Mouse (Mus musculus): Measurements from ENCODE around the gene Gpr84. TPM values are rescaled to one million over a fixed set of nuclear protein-coding genes. Genes with fewer than 3 reads are reported as not detected.

The Gpr84 gene
- polyA plus RNA-seq, 1 experiment from 2014 or later, result 0.60 TPM

DNA sequence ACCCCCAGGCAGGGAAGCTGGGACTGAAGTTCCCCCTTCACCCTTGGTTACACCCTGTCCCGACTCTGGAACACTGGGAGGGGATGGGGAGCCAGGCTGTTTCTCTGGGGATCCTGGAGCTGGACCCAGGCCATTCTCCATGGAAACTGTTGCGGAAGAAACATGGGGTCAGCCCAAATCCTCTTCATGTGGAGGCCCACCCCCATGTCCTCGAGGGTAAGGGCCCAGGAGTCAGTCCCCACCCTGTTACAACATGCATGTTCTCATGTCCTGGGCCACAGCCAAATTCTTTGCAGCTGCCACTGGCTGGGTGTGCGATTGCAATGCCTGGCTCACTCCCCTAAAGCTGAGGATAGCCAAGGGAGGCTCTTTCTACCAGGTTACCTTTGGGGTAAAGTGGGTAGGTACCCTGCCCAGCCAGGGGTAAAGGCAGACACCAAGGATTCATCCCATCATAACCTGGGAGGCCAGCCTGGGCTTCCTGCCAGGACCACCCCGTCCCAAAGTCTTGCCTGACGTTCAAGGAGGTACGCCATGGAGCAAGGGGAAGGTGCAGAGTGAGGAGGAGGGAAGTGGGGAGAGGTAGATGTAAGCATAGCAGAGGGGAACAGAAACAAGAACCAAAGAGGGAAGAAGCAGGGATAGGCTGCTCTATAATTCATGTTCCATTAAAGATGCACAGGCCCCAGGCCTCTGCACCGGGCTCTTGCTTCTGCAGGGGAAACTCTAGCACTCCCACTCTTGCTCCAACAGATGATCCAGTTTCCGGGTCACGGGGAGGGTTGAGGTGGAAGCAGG, 5.8 kb upstream of the Gpr84 start:
- ATAC-seq (ENCODE audit: low FRiP score), result no peak

DNA sequence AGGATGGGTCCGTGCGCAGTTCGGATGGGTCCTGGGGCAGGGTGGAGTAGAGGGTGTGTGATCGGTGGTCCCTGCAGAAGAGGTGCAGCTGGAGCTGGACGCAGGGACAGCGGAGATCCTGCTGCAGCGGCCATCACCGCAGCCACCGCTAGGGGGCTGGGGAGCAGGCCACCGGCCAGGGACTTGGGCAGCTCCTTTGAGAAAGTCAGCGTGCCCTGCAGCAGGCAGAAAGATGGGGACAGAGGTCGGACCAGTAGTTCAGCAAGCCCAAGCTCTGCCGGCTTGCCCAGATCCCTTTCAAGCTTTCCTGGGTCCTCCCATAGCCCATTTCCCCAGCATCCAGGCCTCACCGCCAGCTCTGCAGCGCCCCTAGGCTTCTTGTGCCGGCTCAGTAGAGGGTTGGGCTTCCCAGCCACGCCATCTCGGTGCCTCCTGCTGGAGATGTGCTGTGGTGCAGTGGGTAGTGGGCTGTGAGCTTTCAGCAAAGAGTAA, 4.6 kb upstream of the Gpr84 start:
- Histone ChIP-seq H3K4me1 (peaks cover 42% of the 10 kb centered on the region), H3K4me3 (replicated peaks) (peak overlapping the region; percentile 15), H3K9ac (replicated peaks) (0 out of 2 replicates have a peak overlapping the region, but pooled peaks have one; percentile 17), H3K27ac (replicated peaks) (0 out of 2 replicates have a peak overlapping the region, but pooled peaks have one; percentile 45), H3K27me3 (replicated peaks) (no peaks in the 10 kb centered on the region), H3K4me2 (peak overlapping the region; percentile 53), H3K9me3 (replicated peaks) (no peaks in the 10 kb centered on the region), H3K36me3 (peaks cover 37% of the 10 kb centered on the region)
- 4% methylated on average over 18 of the region's 18 CpGs for WGBS
- peak; percentile 65 for ATAC-seq (ENCODE audit: low FRiP score)

More for the DNA sequence above, 5.8 kb upstream of the Gpr84 start:
- peaks cover 37% of the 10 kb centered on the region for H3K36me3 ChIP-seq
- no peak overlapping the region for H3K4me3 ChIP-seq (replicated peaks)
- 78% methylated on average over 10 of the region's 10 CpGs for WGBS
- H3K27me3 ChIP-seq (replicated peaks), result no peaks in the 10 kb centered on the region
- H3K9ac ChIP-seq (replicated peaks), result no peak overlapping the region
- H3K4me2 ChIP-seq, result no peak overlapping the region
- H3K9me3 ChIP-seq (replicated peaks), result no peaks in the 10 kb centered on the region
- H3K27ac ChIP-seq (replicated peaks), result peak overlapping the region; percentile 23; the same call in 1 of the 2 replicates
- peaks cover 52% of the 10 kb centered on the region for H3K4me1 ChIP-seq

DNA sequence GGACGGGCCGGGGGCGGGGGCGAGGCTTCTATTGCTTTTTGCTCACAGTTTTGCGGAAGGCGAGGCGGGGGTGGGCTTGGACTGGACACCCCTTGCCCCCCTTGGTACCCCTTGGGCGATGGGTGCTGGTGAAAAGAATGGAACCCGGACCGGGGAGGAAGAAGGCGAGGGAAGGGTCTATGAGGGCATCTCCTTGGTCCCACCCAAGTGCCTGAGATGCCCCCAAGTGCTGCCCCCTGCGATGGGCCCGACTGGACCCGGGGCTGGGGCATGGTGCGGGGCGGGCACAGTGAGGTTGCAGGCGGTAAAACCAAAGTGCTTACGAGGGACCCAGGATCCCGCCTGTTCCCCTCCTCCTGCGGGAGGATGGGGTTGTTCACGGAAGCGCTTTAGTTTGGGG, 3.8 kb upstream of the Gpr84 start:
- H3K4me2 ChIP-seq, result peak overlapping the region; percentile 53
- H3K4me1 ChIP-seq, result peaks cover 39% of the 10 kb centered on the region
- H3K9ac ChIP-seq (replicated peaks), result no peak overlapping the region; the same call in 1 of the 2 replicates
- peak overlapping the region; percentile 41; the same call in 1 of the 2 replicates for H3K27ac ChIP-seq (replicated peaks)
- peaks cover 37% of the 10 kb centered on the region for H3K36me3 ChIP-seq
- no peaks in the 10 kb centered on the region for H3K9me3 ChIP-seq (replicated peaks)
- 0 out of 2 replicates have a peak, but pooled peaks cover 3% of the 10 kb centered on the region for H3K27me3 ChIP-seq (replicated peaks)
- 32% methylated on average over 21 of the region's 22 CpGs for WGBS
- ATAC-seq (ENCODE audit: low FRiP score), result peak; percentile 18; the same call in 1 of the 2 replicates
- H3K4me3 ChIP-seq (replicated peaks), result no peak overlapping the region

DNA sequence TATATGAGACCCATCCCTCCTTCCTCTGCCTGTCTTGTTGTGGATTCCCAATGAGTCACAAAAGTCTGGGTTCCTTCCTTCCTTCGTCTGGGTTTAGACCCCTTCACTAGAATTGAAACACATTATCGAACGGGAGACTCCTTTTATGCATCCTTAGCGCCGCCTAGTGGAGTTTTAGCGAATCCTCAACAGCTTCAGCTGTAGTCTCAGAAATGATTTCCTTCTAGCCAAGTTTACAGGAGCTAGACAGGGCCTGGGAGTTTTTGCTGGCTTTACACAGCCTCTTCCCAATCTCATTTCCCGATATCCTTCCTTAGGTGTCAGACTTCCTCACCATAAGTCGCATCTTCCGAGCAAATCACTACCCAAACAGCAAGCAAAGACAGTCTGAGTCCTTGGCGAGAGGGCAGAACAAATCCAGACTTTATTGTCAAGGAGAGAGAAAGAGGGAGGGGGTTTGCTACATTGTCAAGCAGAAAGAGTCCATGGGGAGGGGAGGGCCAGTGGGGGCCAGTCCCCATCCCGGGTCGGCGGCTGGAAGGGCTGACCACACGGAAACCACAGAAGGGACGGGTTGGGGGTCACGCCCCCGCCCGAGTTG, 3.2 kb upstream of the Gpr84 start:
- H3K4me3 ChIP-seq (replicated peaks), result no peak overlapping the region
- no peaks in the 10 kb centered on the region for H3K9me3 ChIP-seq (replicated peaks)
- WGBS, result 7% methylated on average over 17 of the region's 18 CpGs
- peak overlapping the region; percentile 41 for H3K27ac ChIP-seq (replicated peaks)
- H3K27me3 ChIP-seq (replicated peaks), result 0 out of 2 replicates have a peak, but pooled peaks cover 3% of the 10 kb centered on the region
- H3K9ac ChIP-seq (replicated peaks), result no peak overlapping the region; the same call in 1 of the 2 replicates
- H3K36me3 ChIP-seq, result peaks cover 33% of the 10 kb centered on the region
- H3K4me1 ChIP-seq, result peaks cover 41% of the 10 kb centered on the region
- no peak; the same call in 1 of the 2 replicates for ATAC-seq (ENCODE audit: low FRiP score)
- H3K4me2 ChIP-seq, result peak overlapping the region; percentile 53

DNA sequence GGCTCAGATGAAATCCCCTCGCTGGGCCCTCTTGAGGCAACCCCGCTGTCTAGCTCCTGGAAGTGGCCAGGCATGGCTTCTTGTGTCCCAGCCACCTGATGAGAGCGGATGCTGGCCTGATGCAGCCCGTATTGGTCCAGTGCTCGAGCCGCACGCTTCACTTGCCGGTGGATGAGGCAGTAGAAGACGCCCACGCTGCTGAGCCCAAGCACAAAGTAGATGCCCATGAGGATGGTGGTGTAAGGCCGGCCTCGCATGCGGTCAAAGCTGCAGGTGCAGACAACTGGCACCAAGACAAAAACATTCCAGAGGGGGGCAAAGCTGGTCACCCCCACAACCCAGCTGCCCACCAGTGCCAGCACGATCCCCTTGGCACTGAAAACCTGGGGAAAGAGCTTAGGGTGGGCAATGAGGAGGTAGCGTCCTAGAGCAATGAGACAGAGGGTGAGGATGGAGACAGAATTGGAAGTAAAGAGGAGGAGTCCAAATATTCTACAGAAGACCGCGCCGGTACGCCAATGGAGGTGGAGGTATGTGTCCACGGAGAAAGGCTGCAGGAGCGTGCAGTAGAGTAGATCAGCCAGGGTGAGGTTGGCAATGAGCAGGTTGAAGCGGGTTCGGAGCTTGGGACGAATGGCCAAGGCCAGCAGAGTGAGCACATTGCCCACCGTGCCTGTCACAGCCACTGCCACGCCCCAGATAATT, 1.4 kb downstream of the Gpr84 start:
- Histone ChIP-seq H3K27me3 (replicated peaks) (0 out of 2 replicates have a peak, but pooled peaks cover 3% of the 10 kb centered on the region), H3K27ac (replicated peaks) (no peak overlapping the region), H3K9ac (replicated peaks) (no peak overlapping the region), H3K9me3 (replicated peaks) (no peaks in the 10 kb centered on the region), H3K36me3 (no peaks in the 10 kb centered on the region), H3K4me1 (peaks cover 49% of the 10 kb centered on the region), H3K4me2 (peak overlapping the region; percentile 25), H3K4me3 (replicated peaks) (no peak overlapping the region)
- 64% methylated on average over 26 of the region's 26 CpGs for WGBS
- no peak for ATAC-seq (ENCODE audit: low FRiP score)

DNA sequence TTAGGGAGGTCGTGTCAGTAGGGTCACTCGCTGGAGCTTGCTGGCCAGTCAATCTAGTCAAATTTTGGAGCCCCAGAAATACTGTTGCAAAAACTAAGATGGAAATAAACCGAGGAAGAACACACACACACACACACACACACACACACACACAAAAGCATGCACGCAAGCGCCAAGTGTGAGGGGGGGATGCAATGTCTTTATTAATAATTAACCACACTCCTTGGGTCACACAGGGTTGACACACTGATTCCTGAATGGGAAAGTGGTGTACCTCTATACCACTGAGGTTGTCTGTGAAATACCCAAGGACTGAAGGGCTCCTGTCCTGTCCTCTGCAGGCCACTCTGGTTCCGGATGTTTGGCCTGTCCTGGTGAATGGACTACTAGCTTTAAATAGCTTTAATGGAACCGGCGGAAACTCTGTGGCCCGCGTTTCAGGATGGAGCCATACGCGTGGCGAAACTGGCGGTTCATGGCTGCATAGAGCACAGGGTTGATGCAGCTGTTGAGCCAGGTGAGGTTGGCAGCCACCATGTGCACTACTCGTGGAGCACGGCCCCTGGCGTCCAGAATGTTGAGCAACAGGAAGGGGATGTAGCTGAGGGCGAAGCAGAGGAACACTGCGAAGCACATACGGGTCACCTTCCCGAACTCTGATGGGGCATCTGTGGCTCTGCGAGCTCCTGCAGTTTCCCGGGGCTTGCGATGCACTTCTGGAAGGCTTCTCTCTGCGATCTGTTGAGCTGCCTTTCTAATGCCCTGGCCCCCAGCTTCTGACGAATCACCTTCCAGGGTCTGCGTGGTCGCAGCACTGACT, 2.1 kb downstream of the Gpr84 start:
- Histone ChIP-seq H3K4me2 (peak overlapping the region; percentile 25), H3K36me3 (no peaks in the 10 kb centered on the region), H3K9me3 (replicated peaks) (no peaks in the 10 kb centered on the region), H3K27ac (replicated peaks) (no peak overlapping the region), H3K9ac (replicated peaks) (no peak overlapping the region), H3K4me3 (replicated peaks) (no peak overlapping the region), H3K27me3 (replicated peaks) (0 out of 2 replicates have a peak, but pooled peaks cover 3% of the 10 kb centered on the region), H3K4me1 (peaks cover 50% of the 10 kb centered on the region)
- ATAC-seq (ENCODE audit: low FRiP score), result no peak
- 53% methylated on average over 28 of the region's 28 CpGs for WGBS

DNA sequence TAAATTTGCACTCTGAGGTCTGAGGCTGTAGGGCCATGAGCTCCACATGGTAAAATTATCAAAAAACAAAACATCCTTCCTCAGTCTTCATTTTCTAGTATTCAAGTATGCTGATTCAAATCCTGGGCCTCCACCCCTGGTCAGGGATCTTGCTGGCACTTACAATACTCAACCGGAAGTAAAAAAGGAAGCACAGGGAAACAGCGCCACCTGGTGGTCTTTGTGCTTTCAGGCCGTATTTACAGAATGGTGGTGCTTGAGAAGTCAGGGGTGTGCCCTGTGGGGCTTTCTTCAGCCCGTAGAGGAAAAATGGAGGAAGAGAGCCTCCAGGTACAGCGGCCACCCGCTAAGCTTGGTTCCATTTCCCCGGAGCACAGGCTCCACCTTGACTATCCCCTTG, 3.3 kb downstream of the Gpr84 start:
- H3K4me3 ChIP-seq (replicated peaks), result no peak overlapping the region
- under 1% methylated on average over 7 of the region's 7 CpGs for WGBS
- ATAC-seq (ENCODE audit: low FRiP score), result no peak
- 0 out of 2 replicates have a peak, but pooled peaks cover 3% of the 10 kb centered on the region for H3K27me3 ChIP-seq (replicated peaks)
- peaks cover 56% of the 10 kb centered on the region for H3K4me1 ChIP-seq
- H3K9me3 ChIP-seq (replicated peaks), result no peaks in the 10 kb centered on the region
- peak overlapping the region; percentile 36 for H3K4me2 ChIP-seq
- peak overlapping the region; percentile 99 for H3K27ac ChIP-seq (replicated peaks)
- no peak overlapping the region for H3K9ac ChIP-seq (replicated peaks)
- H3K36me3 ChIP-seq, result no peaks in the 10 kb centered on the region

DNA sequence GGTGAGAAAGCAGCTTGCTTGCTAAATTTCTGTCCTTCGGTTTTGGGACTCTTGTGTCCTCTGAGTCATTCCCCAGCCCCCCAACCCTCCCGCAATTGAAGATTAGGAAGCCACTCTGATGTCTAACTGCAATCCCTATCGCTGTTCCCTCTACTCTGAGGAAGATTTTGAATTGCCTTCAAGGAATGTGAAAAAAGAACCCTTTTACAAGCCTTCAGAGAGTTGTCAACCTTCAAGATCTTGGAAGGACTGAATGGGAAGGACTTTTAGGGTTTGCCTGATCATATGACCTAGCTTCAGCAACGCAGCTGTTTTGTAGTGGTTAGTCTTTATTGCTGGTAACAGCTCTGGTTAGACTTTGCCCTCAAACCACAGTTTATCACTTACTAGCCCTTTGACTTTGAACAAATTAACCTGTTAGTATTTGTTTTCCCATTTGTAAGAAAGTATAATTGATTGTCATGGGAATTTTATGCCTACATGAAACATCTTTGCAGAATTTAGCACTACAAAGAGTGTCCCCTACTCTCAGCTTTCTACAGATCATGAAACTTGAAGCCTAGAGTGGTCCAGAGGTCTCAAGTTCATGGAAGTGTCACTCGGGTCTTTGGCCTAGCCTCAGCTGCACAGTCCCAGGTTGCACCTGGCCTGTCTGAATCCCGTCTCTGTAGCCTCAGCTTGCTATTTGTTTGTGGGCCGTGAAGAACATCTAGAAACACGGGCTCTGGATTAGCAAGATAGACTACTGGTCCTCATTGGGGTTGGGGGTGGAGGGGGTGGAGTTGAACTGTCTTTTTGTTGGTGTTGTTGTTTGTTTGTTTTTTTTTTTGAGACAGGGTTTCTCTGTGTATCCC, 4.4 kb downstream of the Gpr84 start:
- Histone ChIP-seq H3K27ac (replicated peaks) (peak overlapping the region; percentile 99), H3K36me3 (no peaks in the 10 kb centered on the region), H3K4me1 (peaks cover 67% of the 10 kb centered on the region), H3K27me3 (replicated peaks) (0 out of 2 replicates have a peak, but pooled peaks cover 3% of the 10 kb centered on the region), H3K9me3 (replicated peaks) (no peaks in the 10 kb centered on the region), H3K9ac (replicated peaks) (peak overlapping the region; percentile 62), H3K4me3 (replicated peaks) (peak overlapping the region; percentile 36), H3K4me2 (peak overlapping the region; percentile 75)
- ATAC-seq (ENCODE audit: low FRiP score), result no peak
- WGBS, result 10% methylated on average over 8 of the region's 8 CpGs

DNA sequence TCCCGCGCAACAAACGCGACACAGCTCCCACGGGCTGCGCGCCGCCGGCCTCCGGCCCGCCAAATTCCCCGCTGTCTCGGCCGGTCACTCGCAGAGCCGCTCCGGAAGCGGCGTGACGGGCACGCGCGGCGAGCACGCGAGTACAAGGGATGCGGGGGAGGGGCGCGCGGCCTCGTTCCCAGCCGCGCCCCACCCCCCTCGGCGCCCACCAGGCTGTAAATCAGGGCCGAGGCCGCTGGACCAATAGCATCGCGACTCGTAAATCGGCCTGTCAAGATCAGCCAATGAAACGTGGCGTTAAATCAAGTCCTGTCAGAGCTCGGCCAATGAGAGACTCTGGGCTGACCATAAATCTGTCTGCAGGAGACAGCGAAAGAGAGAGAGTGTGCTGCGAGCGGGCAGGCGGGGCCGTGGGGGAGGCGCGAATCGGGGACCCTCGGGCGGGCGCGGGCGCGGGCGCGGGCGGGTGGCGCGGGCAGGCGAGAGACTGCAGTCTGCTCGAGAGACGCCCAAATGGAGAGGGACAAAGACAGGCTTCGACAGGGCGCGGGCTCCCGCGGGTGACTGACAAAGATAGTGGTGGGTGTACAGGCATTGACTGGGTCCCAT, 5.2 kb downstream of the Gpr84 start:
- peak overlapping the region; percentile 65 for H3K9ac ChIP-seq (replicated peaks)
- WGBS, result under 1% methylated on average over 63 of the region's 71 CpGs
- H3K36me3 ChIP-seq, result no peaks in the 10 kb centered on the region
- peak overlapping the region; percentile 75 for H3K4me2 ChIP-seq
- 0 out of 2 replicates have a peak, but pooled peaks cover 3% of the 10 kb centered on the region for H3K27me3 ChIP-seq (replicated peaks)
- peak overlapping the region; percentile 43 for H3K4me3 ChIP-seq (replicated peaks)
- no peaks in the 10 kb centered on the region for H3K9me3 ChIP-seq (replicated peaks)
- H3K4me1 ChIP-seq, result peaks cover 75% of the 10 kb centered on the region
- peak; percentile 95 for ATAC-seq (ENCODE audit: low FRiP score)
- H3K27ac ChIP-seq (replicated peaks), result peak overlapping the region; percentile 99

DNA sequence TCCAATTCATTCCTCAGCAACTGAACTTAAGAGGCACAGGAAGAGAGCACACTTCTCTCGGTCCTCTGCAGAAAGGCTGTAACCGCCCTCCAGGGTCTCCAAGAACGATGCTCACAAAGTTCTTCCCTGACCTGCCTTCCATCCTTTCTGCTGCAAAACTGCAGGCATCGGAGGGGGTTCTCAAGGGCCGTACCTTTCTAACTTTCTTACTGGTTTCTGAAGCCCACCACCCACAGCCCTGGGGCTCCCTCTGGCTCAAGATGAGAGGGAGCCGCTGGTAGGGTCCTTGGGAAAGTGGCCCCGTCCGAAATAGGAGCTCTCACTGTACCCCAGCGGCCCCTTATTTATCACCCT, 5.8 kb downstream of the Gpr84 start:
- peak overlapping the region; percentile 99 for H3K27ac ChIP-seq (replicated peaks)
- H3K36me3 ChIP-seq, result no peaks in the 10 kb centered on the region
- H3K4me2 ChIP-seq, result peak overlapping the region; percentile 75
- peaks cover 81% of the 10 kb centered on the region for H3K4me1 ChIP-seq
- H3K9ac ChIP-seq (replicated peaks), result peak overlapping the region; percentile 65
- 0 out of 2 replicates have a peak, but pooled peaks cover 3% of the 10 kb centered on the region for H3K27me3 ChIP-seq (replicated peaks)
- H3K9me3 ChIP-seq (replicated peaks), result no peaks in the 10 kb centered on the region
- H3K4me3 ChIP-seq (replicated peaks), result peak overlapping the region; percentile 43
- peak; percentile 16; the same call in 1 of the 2 replicates for ATAC-seq (ENCODE audit: low FRiP score)
- WGBS, result 0% methylated on average over 9 of the region's 9 CpGs
